Mouse (Mus musculus) stomach, embryonic 14.5 days (tissue): ENCODE results near the gene Cit. TPM values are rescaled to one million over a fixed set of nuclear protein-coding genes. Genes with fewer than 3 reads are reported as not detected.

Experiments
- ATAC-seq: fragments of 200-750 bp; cut with Nextera tagmentation; 2 replicates; pipeline ENCODE4 v1.8.0; 2017; ENCODE audit warnings: low read depth, moderate TSS enrichment; ENCODE audit not compliant: insufficient number of reproducible peaks, insufficient read depth, low FRiP score
- H3K27ac ChIP-seq: fragments of 300-500 bp; sonication (generic); 2 replicates; pipeline ENCODE4 v1.5.1; 2014; ENCODE audit warnings: mild to moderate bottlenecking, low read length, moderate library complexity, mixed read lengths
- H3K27me3 ChIP-seq: fragments of 300-500 bp; sonication (generic); 2 replicates; pipeline ENCODE4 v1.6.1; 2014; ENCODE audit warnings: low read length, control low read depth, mixed read lengths; ENCODE audit not compliant: control insufficient read depth, insufficient read depth
- H3K36me3 ChIP-seq: fragments of 300-500 bp; sonication (generic); 2 replicates; pipeline ENCODE4 v1.6.1; 2014; ENCODE audit warnings: mild to moderate bottlenecking, control low read depth, low read length, moderate library complexity, mixed read lengths; ENCODE audit not compliant: control insufficient read depth, insufficient read depth
- H3K4me1 ChIP-seq: fragments of 300-500 bp; sonication (generic); 2 replicates; pipeline ENCODE4 v1.6.1; 2014; ENCODE audit warnings: low read length, control low read depth, mixed read lengths; ENCODE audit not compliant: control insufficient read depth, insufficient read depth
- H3K4me2 ChIP-seq: fragments of 300-500 bp; sonication (generic); replicated peaks from 2 replicates; pipeline ENCODE4 v1.6.1; 2014; ENCODE audit warnings: low read depth, low read length, control low read depth
- H3K4me3 ChIP-seq: fragments of 300-500 bp; sonication (generic); 2 replicates; pipeline ENCODE4 v1.5.1; 2014; ENCODE audit warnings: low read depth, low read length, control low read depth
- H3K9ac ChIP-seq: fragments of 300-500 bp; sonication (generic); replicated peaks from 2 replicates; pipeline ENCODE4 v1.6.1; 2014; ENCODE audit warnings: low read depth, mild to moderate bottlenecking, control low read depth, low read length, moderate library complexity, mixed read lengths
- H3K9me3 ChIP-seq: fragments of 300-500 bp; sonication (generic); 2 replicates; pipeline ENCODE4 v1.6.1; 2016; ENCODE audit warnings: low read depth, low read length, control low read depth; ENCODE audit not compliant: control insufficient read depth
- WGBS: fragments of 180-500 bp; shearing (Covaris S2); extraction: QIAGEN DNeasy Blood & Tissue Kit; methylation state at CpG from one replicate; pipeline ENCODE4 v1.1.7; 2014; 5-methylcytosine and 5-hydroxymethylcytosine counted together
- polyA plus RNA-seq: library from polyadenylated mRNA; unstranded; fragments of >200 nt; fragmentation: Nextera tagmentation; extraction: Ambion mirVana; gene quantifications from 2 replicates; pipeline ENCODE4 v1.2.1, GENCODE M21; 2014

Gene Cit
- polyA plus RNA-seq, 1 experiment from 2014 or later, result 29.7 TPM

DNA sequence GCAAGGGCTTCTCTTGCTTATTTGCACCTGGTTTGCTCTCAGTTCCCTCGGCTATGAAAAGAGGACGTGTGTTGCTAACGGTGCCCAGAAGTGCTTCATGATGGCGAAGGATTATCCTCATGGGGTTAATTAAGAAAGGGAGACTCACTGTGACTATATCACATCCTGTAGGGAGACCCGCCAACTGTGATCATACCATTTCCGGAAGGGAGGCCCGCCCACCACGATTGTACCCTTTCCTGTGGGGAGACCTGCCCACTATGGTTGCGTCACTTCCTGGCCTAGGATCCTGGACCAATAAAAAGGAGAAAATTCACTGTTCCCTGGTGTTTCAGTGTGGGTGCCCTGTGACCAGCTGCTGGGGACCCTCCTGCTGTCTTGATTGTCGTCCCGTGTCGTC is 9.3 kb downstream of the Cit start:
- Histone ChIP-seq H3K27me3 (no peaks in the 10 kb centered on the region), H3K4me1 (no peaks in the 10 kb centered on the region), H3K36me3 (peaks cover 15% of the 10 kb centered on the region), H3K27ac (no peak overlapping the region), H3K9ac (no peak overlapping the region), H3K4me3 (no peak overlapping the region), H3K9me3 (no peaks in the 10 kb centered on the region), H3K4me2 (no peak overlapping the region)
- 87% methylated on average over 12 of the region's 12 CpGs for WGBS
- ATAC-seq, result no peak

DNA sequence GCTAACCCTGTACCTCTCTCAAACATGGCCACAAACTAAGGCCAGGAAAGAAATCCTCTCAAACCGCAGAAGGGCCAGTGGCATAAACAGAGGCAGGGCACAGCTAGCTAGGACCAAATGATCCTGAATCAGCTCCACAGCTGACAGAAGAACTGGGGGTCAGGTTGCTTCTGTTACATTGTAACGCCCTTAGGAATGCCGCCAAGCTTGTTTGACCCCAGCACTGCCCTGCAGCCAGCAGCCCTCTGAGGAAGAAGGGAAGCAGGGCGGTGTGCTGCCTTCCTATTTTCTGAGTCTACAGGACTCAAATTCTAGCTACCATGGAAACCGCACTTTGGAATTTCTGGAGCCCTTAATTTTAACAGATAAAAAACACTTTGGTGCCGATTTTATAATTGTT is 13.6 kb downstream of the Cit start:
- no peak overlapping the region for H3K27ac ChIP-seq
- H3K36me3 ChIP-seq, result peaks cover 9% of the 10 kb centered on the region

DNA sequence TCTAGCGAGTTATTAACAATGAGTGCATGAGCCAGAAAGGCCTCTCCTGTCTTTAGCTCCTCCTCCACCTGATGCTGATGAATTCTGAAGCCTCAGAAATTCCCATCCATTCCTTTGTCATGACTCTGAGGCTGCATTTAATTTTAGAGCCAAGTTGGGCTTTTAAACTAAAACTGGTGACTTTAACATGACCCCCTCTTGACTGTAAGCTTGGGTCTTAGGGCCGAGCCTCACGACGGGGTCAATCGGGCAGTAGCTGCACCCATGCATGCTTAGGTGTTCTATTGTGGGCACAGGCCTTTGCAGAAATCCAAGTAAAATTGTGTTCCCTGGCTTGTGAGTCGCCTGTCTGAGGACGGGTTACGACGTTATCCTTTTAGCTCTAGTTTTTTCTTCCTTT is 14.4 kb downstream of the Cit start:
- no peak overlapping the region for H3K4me2 ChIP-seq
- 83% methylated on average over 9 of the region's 9 CpGs for WGBS
- no peak overlapping the region for H3K9ac ChIP-seq
- no peak for ATAC-seq
- no peaks in the 10 kb centered on the region for H3K4me1 ChIP-seq
- H3K27me3 ChIP-seq, result no peaks in the 10 kb centered on the region
- H3K4me3 ChIP-seq, result no peak overlapping the region
- peaks cover 9% of the 10 kb centered on the region for H3K36me3 ChIP-seq
- no peaks in the 10 kb centered on the region for H3K9me3 ChIP-seq
- no peak overlapping the region for H3K27ac ChIP-seq

More for the DNA sequence above, 13.6 kb downstream of the Cit start:
- H3K9ac ChIP-seq, result 0 out of 2 replicates have a peak overlapping the region, but pooled peaks have one; percentile 14
- no peak overlapping the region for H3K4me3 ChIP-seq
- ATAC-seq, result no peak
- no peaks in the 10 kb centered on the region for H3K4me1 ChIP-seq
- no peaks in the 10 kb centered on the region for H3K27me3 ChIP-seq
- H3K4me2 ChIP-seq, result no peak overlapping the region
- WGBS, result 53% methylated on average over 6 of the region's 6 CpGs
- H3K9me3 ChIP-seq, result no peaks in the 10 kb centered on the region

DNA sequence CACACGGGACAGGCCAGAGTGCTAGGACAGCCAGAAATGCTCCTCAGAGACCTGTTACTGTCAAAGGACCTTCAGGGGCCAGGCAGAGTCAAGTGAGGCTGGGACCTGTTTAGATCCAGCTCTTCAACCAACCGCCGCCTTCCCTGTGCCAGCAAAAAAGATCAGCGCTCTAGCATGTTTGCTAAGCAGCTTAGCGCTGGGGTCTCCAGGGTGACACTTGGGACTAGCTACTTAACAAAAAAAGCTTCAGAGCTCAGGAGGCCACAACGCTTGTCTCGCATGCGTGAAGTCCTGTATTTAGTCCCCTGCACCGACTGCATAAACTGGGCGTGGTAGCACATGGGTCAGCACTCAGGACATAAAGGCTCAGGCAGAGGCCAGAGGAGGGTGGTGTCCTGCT is 16.9 kb downstream of the Cit start:
- H3K36me3 ChIP-seq, result peaks cover 9% of the 10 kb centered on the region
- no peaks in the 10 kb centered on the region for H3K9me3 ChIP-seq

DNA sequence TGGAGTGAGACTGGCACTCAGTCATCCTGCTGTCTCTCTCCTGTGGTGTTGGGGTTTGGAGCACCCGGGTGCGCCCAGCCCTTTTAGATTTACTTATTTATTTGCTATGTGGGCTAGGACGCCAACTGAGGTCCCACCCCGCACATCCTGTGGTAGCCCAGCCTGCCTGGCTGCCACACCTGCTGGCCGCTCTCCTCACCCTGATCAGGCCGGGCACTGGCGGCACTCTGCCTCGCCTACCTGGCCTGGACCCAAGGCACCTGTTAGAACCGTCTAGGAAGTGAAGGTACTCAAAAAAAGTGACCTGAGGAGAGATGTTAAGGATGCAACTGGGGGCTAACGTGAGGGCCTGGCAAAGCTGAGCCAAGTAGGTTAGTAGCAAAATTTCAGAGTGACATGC is 17.4 kb downstream of the Cit start:
- Histone ChIP-seq H3K27ac (no peak overlapping the region), H3K9ac (no peak overlapping the region), H3K4me2 (no peak overlapping the region), H3K27me3 (no peaks in the 10 kb centered on the region), H3K4me1 (no peaks in the 10 kb centered on the region), H3K4me3 (no peak overlapping the region), H3K9me3 (no peaks in the 10 kb centered on the region), H3K36me3 (peaks cover 9% of the 10 kb centered on the region)
- ATAC-seq, result no peak
- WGBS, result 89% methylated on average over 10 of the region's 10 CpGs

More for the DNA sequence above, 16.9 kb downstream of the Cit start:
- no peak overlapping the region for H3K4me2 ChIP-seq
- H3K4me1 ChIP-seq, result no peaks in the 10 kb centered on the region
- no peak overlapping the region for H3K9ac ChIP-seq
- no peak overlapping the region for H3K27ac ChIP-seq
- 79% methylated on average over 10 of the region's 10 CpGs for WGBS
- no peak overlapping the region for H3K4me3 ChIP-seq
- no peak for ATAC-seq
- no peaks in the 10 kb centered on the region for H3K27me3 ChIP-seq

GRCm38 (mm10) chr5:115866296-115866695 is 21.2 kb downstream of the Cit start:
- 0 out of 2 replicates have a peak, but pooled peaks cover 4% of the 10 kb centered on the region for H3K36me3 ChIP-seq
- H3K4me2 ChIP-seq, result no peak overlapping the region
- ATAC-seq, result no peak
- no peak overlapping the region for H3K27ac ChIP-seq
- H3K4me3 ChIP-seq, result no peak overlapping the region
- WGBS, result 65% methylated on average over 11 of the region's 11 CpGs
- no peaks in the 10 kb centered on the region for H3K27me3 ChIP-seq
- no peak overlapping the region for H3K9ac ChIP-seq
- H3K4me1 ChIP-seq, result no peaks in the 10 kb centered on the region
- no peaks in the 10 kb centered on the region for H3K9me3 ChIP-seq

DNA sequence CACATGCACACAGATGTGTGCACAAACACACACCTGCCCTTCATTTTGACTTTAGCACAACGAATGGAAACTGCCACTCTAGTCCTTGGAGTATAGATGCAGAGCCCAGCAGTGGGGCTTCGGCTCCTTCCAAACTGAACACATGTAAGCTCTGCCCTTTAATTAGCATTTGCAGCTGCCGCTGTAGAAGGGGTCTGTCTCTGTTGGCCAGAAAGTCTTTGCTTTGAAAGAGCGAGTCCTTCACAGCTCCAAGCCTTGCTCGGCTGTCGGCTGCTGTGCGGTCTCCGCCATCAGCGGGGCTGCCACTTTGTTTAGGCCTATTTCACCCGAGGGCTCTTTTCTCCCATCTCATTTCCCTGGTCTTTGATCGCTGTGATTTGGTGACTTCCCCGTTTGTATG is 23.5 kb downstream of the Cit start:
- H3K4me3 ChIP-seq, result no peak overlapping the region
- H3K27me3 ChIP-seq, result no peaks in the 10 kb centered on the region
- H3K4me1 ChIP-seq, result no peaks in the 10 kb centered on the region
- ATAC-seq, result no peak
- no peak overlapping the region for H3K27ac ChIP-seq
- no peak overlapping the region for H3K4me2 ChIP-seq
- WGBS, result 90% methylated on average over 12 of the region's 12 CpGs
- H3K9ac ChIP-seq, result no peak overlapping the region
- H3K9me3 ChIP-seq, result no peaks in the 10 kb centered on the region
- H3K36me3 ChIP-seq, result no peaks in the 10 kb centered on the region

GRCm38 (mm10) chr5:115869198-115869597 is 24.1 kb downstream of the Cit start:
- Histone ChIP-seq H3K9ac (no peak overlapping the region), H3K27ac (no peak overlapping the region), H3K4me3 (no peak overlapping the region), H3K36me3 (peaks cover 3% of the 10 kb centered on the region; the same call in 1 of the 2 replicates), H3K27me3 (no peaks in the 10 kb centered on the region), H3K9me3 (no peaks in the 10 kb centered on the region), H3K4me2 (no peak overlapping the region), H3K4me1 (no peaks in the 10 kb centered on the region)
- no peak for ATAC-seq
- 92% methylated on average over 15 of the region's 15 CpGs for WGBS

- H3K36me3 ChIP-seq, result peaks cover 12% of the 10 kb centered on the region
- H3K4me2 ChIP-seq, result no peak overlapping the region
- WGBS, result 95% methylated on average over 10 of the region's 10 CpGs
- H3K9ac ChIP-seq, result no peak overlapping the region
- H3K4me3 ChIP-seq, result no peak overlapping the region
- H3K27ac ChIP-seq, result no peak overlapping the region
- no peaks in the 10 kb centered on the region for H3K9me3 ChIP-seq
- ATAC-seq, result no peak
- no peaks in the 10 kb centered on the region for H3K4me1 ChIP-seq
- no peaks in the 10 kb centered on the region for H3K27me3 ChIP-seq
Measured at GRCm38 (mm10) chr5:115871153-115871552, 26.1 kb downstream of the Cit start.
